Mouse (Mus musculus) adipocyte (in vitro differentiated cells): ENCODE data around the gene Smarcb1.

Experiments used
- DNase-seq: peaks from one replicate; pipeline ENCODE4 v3.0.0-alpha.2; 2016; ENCODE audit warnings: low spot score

Gene Smarcb1

DNA sequence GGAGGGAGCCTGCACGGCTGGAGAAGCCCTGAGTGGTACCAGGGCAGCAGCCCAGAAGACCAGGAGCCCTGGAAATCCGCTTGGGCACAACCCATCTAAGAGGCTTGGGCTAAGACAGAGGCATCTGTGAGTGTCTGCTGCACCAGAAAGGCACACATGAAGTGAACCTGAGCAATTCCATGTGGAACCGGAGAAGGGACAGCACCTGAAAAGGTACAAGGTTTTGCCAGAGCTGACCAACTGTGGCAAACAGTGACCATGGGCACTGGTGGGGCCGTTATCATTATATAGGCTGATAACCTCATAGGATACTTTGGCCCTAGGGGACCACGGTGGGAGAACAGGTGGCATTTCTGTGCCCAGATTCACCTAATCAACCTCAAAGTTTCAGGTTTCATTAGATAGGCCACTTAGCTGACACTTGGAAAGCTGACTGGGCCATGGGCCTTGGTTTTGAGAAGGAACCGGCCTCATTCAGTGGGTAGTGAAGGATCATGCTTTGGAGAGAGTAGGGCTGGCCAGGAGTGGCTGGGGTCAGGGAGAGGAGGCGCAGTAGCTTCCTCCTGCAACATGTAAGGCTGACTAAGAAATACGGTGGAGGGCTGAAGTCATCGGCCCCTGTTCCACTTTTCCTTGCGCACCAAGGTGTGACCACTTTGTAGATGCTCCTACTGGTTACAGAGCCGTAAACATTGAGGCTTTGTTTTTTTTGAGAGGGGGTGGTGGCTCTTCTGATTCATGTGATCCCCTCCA lies 65.1 kb downstream of the Smarcb1 start:
- DNase-seq: no peak

DNA sequence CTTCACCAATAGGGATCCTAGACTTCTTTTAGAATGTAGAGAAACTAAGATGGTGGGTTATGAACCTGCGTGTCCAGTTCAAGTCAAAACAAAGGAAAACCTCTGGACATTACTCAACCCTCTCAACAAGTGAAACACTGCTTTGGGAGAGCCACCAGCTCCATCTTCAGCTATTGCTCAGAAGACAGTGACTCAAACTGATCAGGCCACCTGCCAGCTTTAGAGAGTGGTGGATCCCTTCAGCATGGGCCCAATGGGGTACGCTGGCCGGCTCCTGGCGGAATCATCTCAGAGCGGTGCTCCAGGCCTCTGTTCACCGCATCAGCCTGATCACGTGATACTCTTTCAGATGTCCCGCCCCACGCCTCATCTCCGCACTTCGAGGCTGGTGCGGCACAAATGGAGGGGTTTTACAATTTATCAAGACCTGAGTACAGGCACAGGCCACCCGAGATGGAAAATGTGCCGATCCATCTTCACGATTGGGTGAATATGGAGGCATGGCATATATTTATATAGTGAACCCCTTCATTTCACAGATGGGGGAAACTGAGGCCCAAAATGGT lies 65.9 kb downstream of the Smarcb1 start:
- DNase-seq: no peak

DNA sequence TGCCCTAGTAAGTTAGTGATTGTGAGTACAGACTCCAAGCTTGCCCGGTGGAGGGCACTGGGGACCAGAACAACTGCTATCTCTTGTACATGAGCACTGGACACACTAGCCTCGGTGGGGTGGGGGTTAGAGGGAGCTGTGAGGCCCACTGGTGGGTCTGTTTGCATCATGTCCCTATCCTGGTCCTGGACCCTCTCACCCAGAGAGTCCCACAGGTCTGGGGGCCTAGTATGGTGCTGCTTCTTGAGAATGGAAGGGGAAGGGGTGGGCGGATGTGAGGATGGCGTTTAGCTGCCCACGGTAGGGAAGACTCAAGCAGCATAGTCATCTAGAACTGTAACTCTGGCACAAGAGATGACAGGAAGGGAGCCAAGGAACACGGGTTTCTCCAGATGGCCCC lies 66.6 kb downstream of the Smarcb1 start:
- no peak for DNase-seq

DNA sequence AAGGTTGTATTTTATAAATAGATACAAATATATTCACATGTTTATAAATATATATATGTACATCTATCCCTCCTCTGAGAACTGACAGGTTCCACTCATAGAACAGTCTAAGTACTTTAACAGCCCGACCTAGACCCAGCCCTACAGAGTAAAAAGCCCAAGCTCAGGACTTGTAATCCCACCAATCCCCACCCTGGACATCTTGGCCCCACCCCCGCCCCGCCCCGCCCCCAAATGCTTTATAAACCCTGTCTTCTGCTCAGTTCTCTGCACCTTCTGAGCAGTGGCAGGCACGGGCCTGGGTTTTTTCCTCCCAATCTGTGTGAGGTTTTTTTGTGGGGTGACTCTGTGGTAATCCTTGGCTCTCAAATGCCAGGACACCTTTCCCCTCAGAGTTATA lies 67.3 kb downstream of the Smarcb1 start:
- no peak for DNase-seq

DNA sequence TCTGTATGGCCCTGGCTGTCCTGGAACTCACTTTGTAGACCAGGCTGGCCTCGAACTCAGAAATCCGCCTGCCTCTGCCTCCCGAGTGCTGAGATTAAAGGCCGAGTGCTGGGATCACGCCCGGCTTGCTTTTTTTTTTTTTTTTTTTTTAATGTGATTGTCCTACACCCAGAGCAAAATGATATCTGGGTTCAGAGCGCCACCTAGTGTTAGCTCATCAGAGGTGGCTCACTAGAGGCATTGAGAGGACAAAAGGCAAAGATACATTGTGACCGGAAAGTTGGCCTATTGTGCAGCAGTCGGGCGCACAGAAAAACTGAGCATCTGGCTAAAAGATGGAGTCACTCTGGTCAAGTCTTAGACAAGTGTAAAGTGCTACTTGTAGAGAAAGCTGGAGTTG lies 68.0 kb downstream of the Smarcb1 start:
- DNase-seq: peak; percentile 94

DNA sequence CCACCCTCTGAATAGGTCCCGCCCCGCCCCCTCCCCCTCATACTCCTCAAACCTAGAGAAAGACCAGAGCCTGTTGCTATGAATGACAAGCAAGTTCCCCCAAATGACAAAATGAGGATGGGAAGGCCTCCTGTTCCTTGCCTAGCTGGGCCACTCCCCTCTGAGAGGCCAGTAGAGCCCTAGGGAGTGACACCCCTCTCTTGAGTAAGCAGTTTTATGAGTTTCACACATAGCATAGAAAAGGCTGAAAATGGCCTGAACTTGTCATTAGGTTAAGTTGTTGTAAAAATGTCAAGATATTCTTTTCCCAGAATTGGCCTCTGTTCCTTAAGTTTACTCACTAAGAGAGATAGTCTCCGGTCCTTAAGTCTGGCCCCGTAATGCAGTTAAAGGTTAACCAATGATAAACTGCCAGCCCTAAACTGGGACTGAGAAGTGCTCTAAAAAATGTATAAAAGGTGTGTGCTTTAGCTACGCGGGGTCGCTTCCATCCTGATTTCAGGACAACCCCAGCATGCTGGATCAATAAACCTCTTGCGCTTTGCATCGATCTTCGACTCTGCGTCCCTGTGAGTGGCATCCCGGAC lies 68.8 kb downstream of the Smarcb1 start:
- DNase-seq: no peak

DNA sequence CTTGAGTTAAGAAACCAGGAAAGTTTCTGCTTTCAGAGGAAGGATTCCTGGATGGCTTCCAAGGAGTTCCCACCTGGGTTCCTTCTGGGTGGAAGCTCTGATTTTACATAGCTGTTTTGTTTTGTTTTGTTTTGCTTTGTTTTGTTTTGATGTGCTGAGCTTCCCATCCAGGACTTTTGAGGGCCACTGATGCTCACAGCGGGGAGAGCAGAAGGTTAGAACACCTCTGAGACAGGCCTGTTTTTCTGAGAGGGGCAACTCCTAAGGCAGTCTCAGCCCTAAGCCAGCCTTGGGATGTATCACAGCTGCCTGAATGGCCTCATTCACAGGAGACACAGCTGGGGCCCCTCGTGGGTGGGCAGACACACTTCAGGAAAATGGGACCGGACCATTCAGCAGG lies 69.7 kb downstream of the Smarcb1 start:
- DNase-seq: no peak

DNA sequence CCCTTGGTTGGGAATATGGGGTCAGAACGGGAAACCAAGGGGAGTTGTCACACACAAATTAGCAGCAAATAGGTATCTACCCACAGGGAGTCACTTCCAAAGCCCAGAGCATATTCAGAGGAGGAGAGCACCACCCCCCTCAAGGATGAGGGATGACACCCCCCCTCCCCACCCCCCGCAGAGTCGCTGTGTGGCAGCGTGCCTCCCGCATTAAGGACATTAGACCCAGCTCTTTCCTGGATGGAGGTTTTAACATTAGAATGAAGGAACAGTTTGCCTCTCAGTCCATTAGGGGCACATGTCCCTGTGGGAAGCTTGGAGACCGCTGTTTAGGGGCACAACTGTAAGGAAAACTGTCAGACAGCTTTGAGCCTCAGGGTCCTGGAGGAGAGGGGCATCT lies 70.3 kb downstream of the Smarcb1 start:
- no peak for DNase-seq

DNA sequence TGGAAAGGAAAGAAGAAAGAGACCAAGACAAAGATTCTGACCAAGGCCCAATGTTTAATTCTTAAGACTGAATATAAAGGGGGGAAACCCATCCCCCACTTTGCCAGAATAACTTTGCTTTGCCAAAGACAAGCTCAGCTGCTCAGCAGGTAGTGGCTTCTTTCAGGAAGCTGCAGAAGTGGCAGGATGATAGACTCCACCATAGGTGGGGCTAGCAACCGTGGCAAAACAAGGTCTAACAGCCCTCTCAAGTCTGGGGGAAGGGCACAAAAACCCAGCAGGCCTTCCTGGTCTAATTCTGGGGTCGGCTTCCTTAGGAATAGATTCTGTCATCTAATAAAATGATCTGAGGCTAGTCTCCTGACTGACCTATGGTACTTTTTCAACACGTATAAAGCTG lies 73.0 kb downstream of the Smarcb1 start:
- DNase-seq: no peak
